Mouse (Mus musculus): ENCODE results near the gene Pabpc1l.
A peak's percentile ranks its signal among the peaks of the same experiment; 100 is the strongest.

The Pabpc1l gene

GRCm38 (mm10) chr2:164025150-164025549 lies at the start of gene Pabpc1l:
Gene Pabpc1l, plus strand, starts transcription at chr2:164025450.
- no peak for DNase-seq

GRCm38 (mm10) chr2:163976448-163976847 lies 48.8 kb upstream of the Pabpc1l start:
- no peak for DNase-seq

- DNase-seq, result no peak
Measured at GRCm38 (mm10) chr2:163987233-163987632, 38.0 kb upstream of the Pabpc1l start.

- no peak for DNase-seq
Measured at GRCm38 (mm10) chr2:163992871-163993270, 32.4 kb upstream of the Pabpc1l start.

- no peak for DNase-seq
Measured at GRCm38 (mm10) chr2:163994654-163994976, 30.6 kb upstream of the Pabpc1l start, which contains the start of gene Ywhab. Gene Ywhab, plus strand, starts transcription at chr2:163994960.

- peak; percentile 99 for DNase-seq
Measured at GRCm38 (mm10) chr2:163994977-163995862, 30.0 kb upstream of the Pabpc1l start.

GRCm38 (mm10) chr2:163996275-163996674 lies 29.0 kb upstream of the Pabpc1l start:
- no peak for DNase-seq

- DNase-seq, result no peak
Measured at GRCm38 (mm10) chr2:163996899-163997298, 28.4 kb upstream of the Pabpc1l start.

GRCm38 (mm10) chr2:163998981-163999380 lies 26.3 kb upstream of the Pabpc1l start:
- no peak for DNase-seq

- no peak for DNase-seq
Measured at GRCm38 (mm10) chr2:164002637-164003036, 22.6 kb upstream of the Pabpc1l start.

- DNase-seq, result no peak
Measured at GRCm38 (mm10) chr2:164004503-164004902, 20.7 kb upstream of the Pabpc1l start.

- DNase-seq, result no peak
Measured at GRCm38 (mm10) chr2:164006932-164007331, 18.3 kb upstream of the Pabpc1l start.

- DNase-seq, result no peak
Measured at GRCm38 (mm10) chr2:164007547-164007946, 17.7 kb upstream of the Pabpc1l start.

GRCm38 (mm10) chr2:164007987-164008545 lies 17.2 kb upstream of the Pabpc1l start:
- DNase-seq, result no peak

- DNase-seq, result no peak
Measured at GRCm38 (mm10) chr2:164009227-164009626, 16.0 kb upstream of the Pabpc1l start.

- no peak for DNase-seq
Measured at GRCm38 (mm10) chr2:164010496-164010895, 14.8 kb upstream of the Pabpc1l start.

- DNase-seq, result no peak
Measured at GRCm38 (mm10) chr2:164010944-164011343, 14.3 kb upstream of the Pabpc1l start.

- no peak for DNase-seq
Measured at GRCm38 (mm10) chr2:164015304-164015703, 9.9 kb upstream of the Pabpc1l start.

GRCm38 (mm10) chr2:164018910-164019309 lies 6.3 kb upstream of the Pabpc1l start:
- peak; percentile 23 for DNase-seq

- no peak for DNase-seq
Measured at GRCm38 (mm10) chr2:164019943-164020342, 5.3 kb upstream of the Pabpc1l start.

GRCm38 (mm10) chr2:164022104-164022503 lies 3.1 kb upstream of the Pabpc1l start:
- no peak for DNase-seq

GRCm38 (mm10) chr2:164031147-164031546 lies 5.9 kb downstream of the Pabpc1l start:
- no peak for DNase-seq

GRCm38 (mm10) chr2:164032973-164033372 lies 7.7 kb downstream of the Pabpc1l start:
- no peak for DNase-seq

GRCm38 (mm10) chr2:164036520-164037019 lies 11.3 kb downstream of the Pabpc1l start:
- DNase-seq, result peak; percentile 68
